Mouse (Mus musculus) ES-E14 (cell line): ENCODE data around the gene Golph3. TPM values are rescaled to one million over a fixed set of nuclear protein-coding genes. Genes with fewer than 3 reads are reported as not detected.

Experiments used
- DNase-seq: peaks from one replicate; pipeline ENCODE4 v3.0.0-alpha.2; 2013; ENCODE audit warnings: low read depth, low spot score
- H3K27ac ChIP-seq: 2 replicates; pipeline ENCODE4 v1.5.1; 2012; ENCODE audit warnings: low read depth, mild to moderate bottlenecking, low read length, moderate library complexity, mixed read lengths; ENCODE audit not compliant: poor library complexity, insufficient read depth, severe bottlenecking
- H3K36me3 ChIP-seq: 2 replicates; pipeline ENCODE4 v1.6.1; 2012; ENCODE audit warnings: mild to moderate bottlenecking, low read length, moderate library complexity, mixed read lengths; ENCODE audit not compliant: control insufficient read depth, poor library complexity, insufficient read depth, severe bottlenecking
- H3K4me1 ChIP-seq, 2 experiments: fragments of 150-350 bp in 1 of 2; sonication (generic) in 1 of 2; 2 replicates each; pipeline ENCODE4 v1.6.1; 2012; ENCODE audit warnings: low read length in 2 of 2, mild to moderate bottlenecking in 1 of 2, mixed read lengths in 1 of 2; ENCODE audit not compliant: control insufficient read depth in 2 of 2, insufficient read depth in 2 of 2, poor library complexity in 1 of 2
- H3K4me3 ChIP-seq, 2 experiments: fragments of 150-350 bp in 1 of 2; sonication (generic) in 1 of 2; 2 replicates each; pipeline ENCODE4 v1.5.1; 2012; ENCODE audit warnings: low read length in 2 of 2, low read depth in 1 of 2, mild to moderate bottlenecking in 1 of 2, mixed read lengths in 1 of 2; ENCODE audit not compliant: insufficient read depth in 1 of 2, poor library complexity in 1 of 2, severe bottlenecking in 1 of 2
- H3K9ac ChIP-seq: 2 replicates; pipeline ENCODE4 v1.6.1; 2012; ENCODE audit warnings: low read depth, mild to moderate bottlenecking, low read length, mixed read lengths; ENCODE audit not compliant: poor library complexity, insufficient read depth, severe bottlenecking
- H3K9me3 ChIP-seq: fragments of 150-350 bp; sonication (generic); 2 replicates; pipeline ENCODE4 v1.6.1; 2012; ENCODE audit warnings: low read depth, mild to moderate bottlenecking, low read length; ENCODE audit not compliant: control insufficient read depth, insufficient read depth
- CHD2 ChIP-seq: IDR thresholded peaks from 2 replicates; pipeline ENCODE4 v1.6.1; 2014; ENCODE audit warnings: mild to moderate bottlenecking, low read depth, low read length, inconsistent platforms
- HCFC1 ChIP-seq: IDR thresholded peaks from 2 replicates; pipeline ENCODE4 v1.6.1; 2012; ENCODE audit warnings: low read length, inconsistent platforms, borderline replicate concordance; ENCODE audit not compliant: insufficient read depth
- MAFK ChIP-seq: IDR thresholded peaks from 2 replicates; pipeline ENCODE4 v1.6.1; 2014; ENCODE audit warnings: mild to moderate bottlenecking, low read depth, low read length, inconsistent platforms; ENCODE audit not compliant: insufficient read depth
- ZC3H11A ChIP-seq: IDR thresholded peaks from 2 replicates; pipeline ENCODE4 v1.6.1; 2012; ENCODE audit warnings: low read depth, mild to moderate bottlenecking, inconsistent platforms, low read length, borderline replicate concordance
- ZNF384 ChIP-seq: IDR thresholded peaks from 2 replicates; pipeline ENCODE4 v1.6.1; 2012; ENCODE audit warnings: low read depth, low read length, inconsistent platforms
- in situ Hi-C, 2 experiments: fragments of 600-800 bp; cut with MboI; formaldehyde crosslinking; loops; one replicate each; pipeline ENCODE4 v1.15.1; 2025; ENCODE audit warnings: low sequenced_read_pairs in 2 of 2, inconsistent platforms in 1 of 2; ENCODE audit not compliant: unreplicated experiment in 2 of 2
- total RNA-seq: library from RNA; depleted of rRNA; stranded (reverse); fragments of 300-350 nt; gene quantifications from 2 replicates; pipeline ENCODE4 v1.2.3, GENCODE M21; 2012

The Golph3 gene
- total RNA-seq, 1 experiment, result 72.9 TPM

DNA sequence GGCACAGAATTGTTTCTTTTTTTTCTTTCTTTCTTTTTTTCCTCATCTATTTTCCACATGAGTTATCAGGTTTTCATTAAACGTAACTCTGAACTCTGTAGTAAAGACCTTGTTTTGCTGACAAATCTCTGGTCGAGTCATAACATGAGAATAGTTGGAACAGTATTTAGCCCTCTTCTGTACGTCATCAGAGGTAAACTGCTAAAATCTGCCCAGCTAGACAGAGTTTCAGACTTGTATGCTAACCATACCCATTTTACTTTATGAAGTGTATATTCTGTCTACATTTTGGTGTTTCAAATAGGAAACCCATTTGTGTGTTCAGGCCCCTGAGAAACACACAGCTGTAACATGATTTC is 16.5 kb downstream of the Golph3 start:
- Histone ChIP-seq H3K4me3 (no peak overlapping the region), H3K4me1 (peaks cover 0 to 11% of the 10 kb centered on the region in 2 experiments; a peak in 1 of 4 replicates), H3K27ac (no peak overlapping the region), H3K9ac (no peak overlapping the region), H3K9me3 (no peaks in the 10 kb centered on the region), H3K36me3 (no peaks in the 10 kb centered on the region; the same call in 1 of the 2 replicates)
- in situ Hi-C loops, result no loop called here
- TF ChIP-seq CHD2 (no peak), MAFK (no peak), HCFC1 (no peak), ZNF384 (no peak), ZC3H11A (no peak)
- no peak for DNase-seq

- in situ Hi-C loops, result no loop called here
- no peak overlapping the region for H3K27ac ChIP-seq
- peaks cover 0 to 7% of the 10 kb centered on the region in 2 experiments; a peak in 1 of 4 replicates for H3K4me1 ChIP-seq
- DNase-seq, result no peak
- H3K9me3 ChIP-seq, result no peaks in the 10 kb centered on the region
- H3K4me3 ChIP-seq, result no peak overlapping the region
- TF ChIP-seq HCFC1, result no peak
- TF ChIP-seq MAFK, result no peak
- no peak for TF ChIP-seq CHD2
- TF ChIP-seq ZNF384, result no peak
- no peak for TF ChIP-seq ZC3H11A
- H3K9ac ChIP-seq, result no peak overlapping the region
- peaks cover 4% of the 10 kb centered on the region for H3K36me3 ChIP-seq
Observed at GRCm38 (mm10) chr15:12340536-12341400, 19.5 kb downstream of the Golph3 start.

DNA sequence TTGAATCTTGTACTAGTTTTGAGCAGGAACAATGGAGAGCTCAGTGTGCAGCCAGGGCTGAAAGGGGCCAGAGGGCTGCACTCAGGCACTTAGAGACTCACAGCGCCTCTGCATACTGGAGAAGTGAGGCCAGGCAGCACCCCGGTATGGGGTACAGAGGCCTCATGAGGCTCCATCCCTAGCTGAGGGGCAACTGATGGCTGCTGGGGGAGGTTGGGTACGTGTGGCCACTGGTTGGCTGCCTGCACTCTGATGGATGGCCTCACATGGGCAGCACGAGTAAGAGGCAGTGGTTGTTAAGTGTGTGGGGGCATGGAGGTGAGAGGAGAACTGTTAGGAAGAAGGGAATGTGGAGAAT is 20.1 kb downstream of the Golph3 start:
- H3K36me3 ChIP-seq, result peaks cover 4% of the 10 kb centered on the region
- no peak for DNase-seq
- peaks cover 0 to 6% of the 10 kb centered on the region in 2 experiments; a peak in 1 of 4 replicates for H3K4me1 ChIP-seq
- in situ Hi-C loops, result no loop called here
- H3K27ac ChIP-seq, result no peak overlapping the region
- H3K9me3 ChIP-seq, result no peaks in the 10 kb centered on the region
- H3K9ac ChIP-seq, result no peak overlapping the region
- H3K4me3 ChIP-seq, result no peak overlapping the region
- no peak for TF ChIP-seq HCFC1

- Histone ChIP-seq H3K9me3 (no peaks in the 10 kb centered on the region), H3K9ac (no peak overlapping the region), H3K4me1 (no peaks in the 10 kb centered on the region), H3K36me3 (peaks cover 14% of the 10 kb centered on the region), H3K4me3 (no peak overlapping the region), H3K27ac (no peak overlapping the region)
- no peak for DNase-seq
- in situ Hi-C loops, result no loop called here
- TF ChIP-seq HCFC1 (no peak), ZNF384 (no peak), MAFK (no peak), CHD2 (no peak), ZC3H11A (no peak)
Observed at GRCm38 (mm10) chr15:12346916-12347315, 25.7 kb downstream of the Golph3 start.

- no peaks in the 10 kb centered on the region for H3K9me3 ChIP-seq
- in situ Hi-C loops, result no loop called here
- no peak overlapping the region for H3K4me3 ChIP-seq
- TF ChIP-seq ZNF384, result no peak
- TF ChIP-seq CHD2, result no peak
- TF ChIP-seq HCFC1, result no peak
- TF ChIP-seq ZC3H11A, result no peak
- TF ChIP-seq MAFK, result no peak
- H3K9ac ChIP-seq, result no peak overlapping the region
- no peak for DNase-seq
- H3K4me1 ChIP-seq, result no peaks in the 10 kb centered on the region
- H3K27ac ChIP-seq, result no peak overlapping the region
- peaks cover 20% of the 10 kb centered on the region for H3K36me3 ChIP-seq
Observed at GRCm38 (mm10) chr15:12348950-12349349, 27.7 kb downstream of the Golph3 start.
